ENCODE assay signal across 8 mouse cellular contexts in genomic region chr15:81845724-81846123, GRCm38 (mm10). TPM values are rescaled to one million over a fixed set of nuclear protein-coding genes. Genes with fewer than 3 reads are reported as not detected.
DNase-seq lines count a peak whose midpoint lies in the region; ATAC-seq lines count a peak whose summit lies in the region.

No protein-coding gene starts in this region.

- no peaks in the 10 kb centered on the region for H3K27me3 ChIP-seq in forebrain, embryonic 10.5 days (ENCODE audit: poor library complexity, severe bottlenecking)
- H3K27me3 ChIP-seq in forebrain, embryonic 11.5 days (ENCODE audit: control insufficient read depth, insufficient read depth, low read length) = no peaks in the 10 kb centered on the region
- H3K27me3 ChIP-seq in liver, embryonic 16.5 days (ENCODE audit: control insufficient read depth, insufficient read depth, low read depth, low read length) = no peaks in the 10 kb centered on the region

- H3K36me3 ChIP-seq in forebrain, embryonic 10.5 days (replicated peaks) = peaks cover 39% of the 10 kb centered on the region
- peaks cover 2% of the 10 kb centered on the region; the same call in 1 of the 2 replicates for H3K36me3 ChIP-seq in forebrain, embryonic 11.5 days (ENCODE audit: control insufficient read depth, insufficient read depth, low read length)
- peaks cover 10% of the 10 kb centered on the region for H3K36me3 ChIP-seq in liver, embryonic 16.5 days (ENCODE audit: control insufficient read depth, insufficient read depth)

- DNase-seq in forebrain, embryonic 10.5 days (ENCODE audit: extremely low spot score, low spot score) = no peak
- DNase-seq in forebrain, embryonic 11.5 days (ENCODE audit: low spot score) = no peak
- peak; percentile 62 for DNase-seq in ZHBTc4 (ENCODE audit: low read depth, low spot score)
- DNase-seq in heart, postnatal 10 days = peak; percentile 74 to 78
- DNase-seq in natural killer cell, adult 2 months (ENCODE audit: low spot score in 2 of 2) = no peak
- no peak for DNase-seq in ovary, postnatal 36 days (ENCODE audit: low spot score)

- no peak overlapping the region for H3K9ac ChIP-seq in forebrain, embryonic 11.5 days (ENCODE audit: low read length)
- H3K9ac ChIP-seq in liver, embryonic 16.5 days (ENCODE audit: low read depth, low read length) = no peak overlapping the region

- no peak overlapping the region for H3K4me2 ChIP-seq in forebrain, embryonic 11.5 days (ENCODE audit: low read depth, low read length, severe bottlenecking)
- H3K4me2 ChIP-seq in liver, embryonic 16.5 days (ENCODE audit: low read depth, low read length) = no peak overlapping the region

- no peaks in the 10 kb centered on the region for H3K9me3 ChIP-seq in forebrain, embryonic 10.5 days
- no peaks in the 10 kb centered on the region for H3K9me3 ChIP-seq in forebrain, embryonic 11.5 days (ENCODE audit: control insufficient read depth, low read length)
- H3K9me3 ChIP-seq in liver, embryonic 16.5 days (replicated peaks; ENCODE audit: control insufficient read depth, low read length) = no peaks in the 10 kb centered on the region

- WGBS in forebrain, embryonic 10.5 days = 44% methylated on average over 4 of the region's 4 CpGs
- WGBS in forebrain, embryonic 11.5 days = 35% methylated on average over 4 of the region's 4 CpGs
- WGBS in liver, embryonic 16.5 days (ENCODE audit: insufficient replicate concordance) = 35% methylated on average over 4 of the region's 4 CpGs

- no peak for ATAC-seq in forebrain, embryonic 11.5 days (replicated peaks; ENCODE audit: low FRiP score)
- peak; percentile 66 for ATAC-seq in liver, embryonic 16.5 days (ENCODE audit: low read depth)
- ATAC-seq in activated CD4-positive, CD25-positive, alpha-beta regulatory T cell, adult 4 months = no peak

- intact Hi-C loops in heart, postnatal 10 days (cut with DNase I) = no loop called here

- peaks cover 11% of the 10 kb centered on the region for H3K4me1 ChIP-seq in forebrain, embryonic 10.5 days
- H3K4me1 ChIP-seq in forebrain, embryonic 11.5 days (replicated peaks; ENCODE audit: control insufficient read depth, insufficient read depth, low read length) = no peaks in the 10 kb centered on the region
- peaks cover 5% of the 10 kb centered on the region for H3K4me1 ChIP-seq in liver, embryonic 16.5 days (ENCODE audit: control insufficient read depth, low read depth, low read length)

- peak overlapping the region; percentile 26; the same call in 1 of the 2 replicates for H3K27ac ChIP-seq in forebrain, embryonic 10.5 days
- no peak overlapping the region for H3K27ac ChIP-seq in forebrain, embryonic 11.5 days (ENCODE audit: low read depth, low read length)
- H3K27ac ChIP-seq in liver, embryonic 16.5 days (ENCODE audit: low read length) = no peak overlapping the region

- H3K4me3 ChIP-seq in forebrain, embryonic 10.5 days = no peak overlapping the region
- no peak overlapping the region for H3K4me3 ChIP-seq in forebrain, embryonic 11.5 days (ENCODE audit: low read depth, low read length)
- no peak overlapping the region for H3K4me3 ChIP-seq in liver, embryonic 16.5 days (ENCODE audit: low read depth, low read length)

RNA-seq across cellular contexts. Expression of gene Tob2, which starts 12.9 kb away (rescaled TPM):
- 20.1 and 20.3 TPM in 2 replicates for polyA plus RNA-seq in forebrain, embryonic 10.5 days (2016; fragmentation: Nextera tagmentation; extraction: Ambion mirVana)
- 22.1 and 23.6 TPM in 2 replicates for polyA plus RNA-seq in forebrain, embryonic 11.5 days (2014; fragmentation: Nextera tagmentation; extraction: Ambion mirVana)
- 10 to 100 TPM; 56.5 to 78.6 TPM for total RNA-seq in heart, postnatal 10 days (2021)
- polyA plus RNA-seq in liver, embryonic 16.5 days (2015; fragmentation: Nextera tagmentation; extraction: Ambion mirVana) = 11.7 and 14.9 TPM in 2 replicates
- polyA plus RNA-seq in activated CD4-positive, CD25-positive, alpha-beta regulatory T cell, adult 4 months (2017; shearing (Covaris generic)) = 10 to 100 TPM; 25.8 to 45.6 TPM

RNA-seq across cellular contexts. Expression of gene Phf5a, which starts 26.0 kb away (rescaled TPM):
- 255 and 271 TPM in 2 replicates for polyA plus RNA-seq in forebrain, embryonic 10.5 days (2016; fragmentation: Nextera tagmentation; extraction: Ambion mirVana)
- polyA plus RNA-seq in forebrain, embryonic 11.5 days (2014; fragmentation: Nextera tagmentation; extraction: Ambion mirVana) = 186 and 216 TPM in 2 replicates
- total RNA-seq in heart, postnatal 10 days (2021) = 10 to 100 TPM; 51.7 to 56.0 TPM
- polyA plus RNA-seq in liver, embryonic 16.5 days (2015; fragmentation: Nextera tagmentation; extraction: Ambion mirVana) = 72.6 and 79.6 TPM in 2 replicates
- polyA plus RNA-seq in activated CD4-positive, CD25-positive, alpha-beta regulatory T cell, adult 4 months (2017; shearing (Covaris generic)) = 100 to 1,000 TPM in 1 of 2 experiments, 10 to 100 TPM in 1; 91.8 to 102 TPM

RNA-seq across cellular contexts. Expression of gene Aco2, which starts 26.4 kb away (rescaled TPM):
- 147 and 148 TPM in 2 replicates for polyA plus RNA-seq in forebrain, embryonic 10.5 days (2016; fragmentation: Nextera tagmentation; extraction: Ambion mirVana)
- polyA plus RNA-seq in forebrain, embryonic 11.5 days (2014; fragmentation: Nextera tagmentation; extraction: Ambion mirVana) = 169 and 171 TPM in 2 replicates
- total RNA-seq in heart, postnatal 10 days (2021) = 1,000 to 10,000 TPM; 1,895 to 1,910 TPM
- 109 and 114 TPM in 2 replicates for polyA plus RNA-seq in liver, embryonic 16.5 days (2015; fragmentation: Nextera tagmentation; extraction: Ambion mirVana)
- polyA plus RNA-seq in activated CD4-positive, CD25-positive, alpha-beta regulatory T cell, adult 4 months (2017; shearing (Covaris generic)) = 100 to 1,000 TPM in 1 of 2 experiments, 10 to 100 TPM in 1; 84.4 to 105 TPM

RNA-seq across cellular contexts. Expression of gene Tef, which starts 43.5 kb away (rescaled TPM):
- 13.5 and 13.7 TPM in 2 replicates for polyA plus RNA-seq in forebrain, embryonic 10.5 days (2016; fragmentation: Nextera tagmentation; extraction: Ambion mirVana)
- 16.8 and 17.4 TPM in 2 replicates for polyA plus RNA-seq in forebrain, embryonic 11.5 days (2014; fragmentation: Nextera tagmentation; extraction: Ambion mirVana)
- total RNA-seq in heart, postnatal 10 days (2021) = 10 to 100 TPM; 51.7 to 74.0 TPM
- 6.3 and 9.2 TPM in 2 replicates for polyA plus RNA-seq in liver, embryonic 16.5 days (2015; fragmentation: Nextera tagmentation; extraction: Ambion mirVana)
- polyA plus RNA-seq in activated CD4-positive, CD25-positive, alpha-beta regulatory T cell, adult 4 months (2017; shearing (Covaris generic)) = 1 to 10 TPM; 5.2 to 7.3 TPM

Comparison
In these comparisons a context has a peak if more than half of its experiments do, and no peak if none do; other contexts are left out.
1. DNase-seq: peak in ZHBTc4 (single experiment) and heart, postnatal 10 days (2 of 2); none in forebrain, embryonic 10.5 days (single experiment), forebrain, embryonic 11.5 days (single experiment), natural killer cell, adult 2 months (0 of 2) and ovary, postnatal 36 days (single experiment).